Mouse (Mus musculus): ENCODE results near the gene Olfr420. TPM values are rescaled to one million over a fixed set of nuclear protein-coding genes. Genes with fewer than 3 reads are reported as not detected.

The Olfr420 gene
- polyA plus RNA-seq, 1 experiment from 2014 or later: not detected

GRCm38 (mm10) chr1:174159095-174159494 is 3.7 kb downstream of the Olfr420 start:
- Histone ChIP-seq H3K27ac (replicated peaks; ENCODE audit: low read depth, low read length) (no peak overlapping the region), H3K4me2 (ENCODE audit: low read length) (no peak overlapping the region), H3K27me3 (ENCODE audit: control insufficient read depth, insufficient read depth, low read length) (no peaks in the 10 kb centered on the region), H3K36me3 (ENCODE audit: control insufficient read depth, insufficient read depth, low read length) (no peaks in the 10 kb centered on the region), H3K9me3 (ENCODE audit: control insufficient read depth, low read length) (no peaks in the 10 kb centered on the region), H3K4me1 (ENCODE audit: control insufficient read depth, insufficient read depth, low read length) (no peaks in the 10 kb centered on the region), H3K9ac (replicated peaks; ENCODE audit: low read length) (no peak overlapping the region), H3K4me3 (replicated peaks; ENCODE audit: low read depth, low read length) (no peak overlapping the region)
- DNase-seq: no peak
- no peak for ATAC-seq (ENCODE audit: low FRiP score, low TSS enrichment)
- 94% methylated on average over 10 of the region's 10 CpGs for WGBS

GRCm38 (mm10) chr1:174169024-174169423 is 13.6 kb downstream of the Olfr420 start:
- Histone ChIP-seq H3K4me3 (replicated peaks; ENCODE audit: low read depth, low read length) (no peak overlapping the region), H3K27me3 (ENCODE audit: control insufficient read depth, insufficient read depth, low read length) (no peaks in the 10 kb centered on the region), H3K9me3 (ENCODE audit: control insufficient read depth, low read length) (no peaks in the 10 kb centered on the region), H3K4me2 (ENCODE audit: low read length) (no peak overlapping the region), H3K4me1 (ENCODE audit: control insufficient read depth, insufficient read depth, low read length) (no peaks in the 10 kb centered on the region), H3K9ac (replicated peaks; ENCODE audit: low read length) (no peak overlapping the region), H3K27ac (replicated peaks; ENCODE audit: low read depth, low read length) (no peak overlapping the region), H3K36me3 (ENCODE audit: control insufficient read depth, insufficient read depth, low read length) (no peaks in the 10 kb centered on the region)
- ATAC-seq (ENCODE audit: low FRiP score, low TSS enrichment): no peak
- no peak for DNase-seq

GRCm38 (mm10) chr1:174170706-174171501 is 15.5 kb downstream of the Olfr420 start:
- Histone ChIP-seq H3K27me3 (ENCODE audit: control insufficient read depth, insufficient read depth, low read length) (no peaks in the 10 kb centered on the region), H3K9ac (replicated peaks; ENCODE audit: low read length) (no peak overlapping the region), H3K36me3 (ENCODE audit: control insufficient read depth, insufficient read depth, low read length) (no peaks in the 10 kb centered on the region), H3K4me1 (ENCODE audit: control insufficient read depth, insufficient read depth, low read length) (no peaks in the 10 kb centered on the region), H3K4me3 (replicated peaks; ENCODE audit: low read depth, low read length) (no peak overlapping the region), H3K4me2 (ENCODE audit: low read length) (no peak overlapping the region), H3K27ac (replicated peaks; ENCODE audit: low read depth, low read length) (no peak overlapping the region), H3K9me3 (ENCODE audit: control insufficient read depth, low read length) (no peaks in the 10 kb centered on the region)
- DNase-seq (no peak), ATAC-seq (ENCODE audit: low FRiP score, low TSS enrichment) (no peak)
- 90% methylated on average over 5 of the region's 5 CpGs for WGBS

- no peaks in the 10 kb centered on the region for H3K9me3 ChIP-seq (ENCODE audit: control insufficient read depth, low read length)
- 37% methylated on average over 2 of the region's 2 CpGs for WGBS
- no peaks in the 10 kb centered on the region for H3K27me3 ChIP-seq (ENCODE audit: control insufficient read depth, insufficient read depth, low read length)
- H3K4me3 ChIP-seq (replicated peaks; ENCODE audit: low read depth, low read length): no peak overlapping the region
- no peak overlapping the region for H3K9ac ChIP-seq (replicated peaks; ENCODE audit: low read length)
- DNase-seq (no peak), ATAC-seq (ENCODE audit: low FRiP score, low TSS enrichment) (no peak)
- no peak overlapping the region for H3K4me2 ChIP-seq (ENCODE audit: low read length)
- no peaks in the 10 kb centered on the region for H3K4me1 ChIP-seq (ENCODE audit: control insufficient read depth, insufficient read depth, low read length)
- no peak overlapping the region for H3K27ac ChIP-seq (replicated peaks; ENCODE audit: low read depth, low read length)
- no peaks in the 10 kb centered on the region for H3K36me3 ChIP-seq (ENCODE audit: control insufficient read depth, insufficient read depth, low read length)
Observed at GRCm38 (mm10) chr1:174171537-174171936, 16.1 kb downstream of the Olfr420 start.

GRCm38 (mm10) chr1:174172605-174173004 is 17.2 kb downstream of the Olfr420 start, which contains the start of gene Spta1:
Gene Spta1 (plus strand): TSS chr1:174172776.
- WGBS: 20% methylated on average over 3 of the region's 3 CpGs
- Histone ChIP-seq H3K27ac (replicated peaks; ENCODE audit: low read depth, low read length) (no peak within 1 kb of the TSS), H3K4me1 (ENCODE audit: control insufficient read depth, insufficient read depth, low read length) (no peaks in the 10 kb centered on the region), H3K36me3 (ENCODE audit: control insufficient read depth, insufficient read depth, low read length) (no peaks in the 10 kb centered on the region), H3K4me3 (replicated peaks; ENCODE audit: low read depth, low read length) (no peak within 1 kb of the TSS), H3K27me3 (ENCODE audit: control insufficient read depth, insufficient read depth, low read length) (no peaks in the 10 kb centered on the region), H3K9me3 (ENCODE audit: control insufficient read depth, low read length) (no peaks in the 10 kb centered on the region), H3K4me2 (ENCODE audit: low read length) (no peak within 1 kb of the TSS), H3K9ac (replicated peaks; ENCODE audit: low read length) (no peak within 1 kb of the TSS)
- ATAC-seq (ENCODE audit: low FRiP score, low TSS enrichment): no peak
- DNase-seq: no peak

- H3K9ac ChIP-seq (replicated peaks; ENCODE audit: low read length): no peak overlapping the region
- 87% methylated on average over 7 of the region's 7 CpGs for WGBS
- no peaks in the 10 kb centered on the region for H3K4me1 ChIP-seq (ENCODE audit: control insufficient read depth, insufficient read depth, low read length)
- H3K36me3 ChIP-seq (ENCODE audit: control insufficient read depth, insufficient read depth, low read length): no peaks in the 10 kb centered on the region
- no peaks in the 10 kb centered on the region for H3K9me3 ChIP-seq (ENCODE audit: control insufficient read depth, low read length)
- no peak for DNase-seq
- H3K27ac ChIP-seq (replicated peaks; ENCODE audit: low read depth, low read length): no peak overlapping the region
- H3K4me2 ChIP-seq (ENCODE audit: low read length): no peak overlapping the region
- H3K27me3 ChIP-seq (ENCODE audit: control insufficient read depth, insufficient read depth, low read length): no peaks in the 10 kb centered on the region
- no peak for ATAC-seq (ENCODE audit: low FRiP score, low TSS enrichment)
- H3K4me3 ChIP-seq (replicated peaks; ENCODE audit: low read depth, low read length): no peak overlapping the region
Observed at GRCm38 (mm10) chr1:174204699-174205098, 49.3 kb downstream of the Olfr420 start.

Other genes with a start within 250 kb of the Olfr420 start
- 2.8 TPM in 1 of 2 replicates, not detected in the other for gene Ifi211, start 242.6 kb upstream of the Olfr420 start, polyA plus RNA-seq (2014; fragmentation: Nextera tagmentation; extraction: Ambion mirVana)
- 0.50 and 1.5 TPM in 2 replicates for gene Mndal, start 213.1 kb upstream of the Olfr420 start, polyA plus RNA-seq (2014; fragmentation: Nextera tagmentation; extraction: Ambion mirVana)
- gene Ifi203, start 213.0 kb upstream of the Olfr420 start, polyA plus RNA-seq (2014; fragmentation: Nextera tagmentation; extraction: Ambion mirVana): 2.3 TPM in 1 of 2 replicates, not detected in the other
- not detected in 2 replicates for gene Ifi202b, start 172.9 kb upstream of the Olfr420 start, polyA plus RNA-seq (2014; fragmentation: Nextera tagmentation; extraction: Ambion mirVana)
- 1.3 TPM in 1 of 2 replicates, not detected in the other for gene Ifi205, start 123.8 kb upstream of the Olfr420 start, polyA plus RNA-seq (2014; fragmentation: Nextera tagmentation; extraction: Ambion mirVana)
- not detected in 2 replicates for gene Olfr433, start 114.9 kb upstream of the Olfr420 start, polyA plus RNA-seq (2014; fragmentation: Nextera tagmentation; extraction: Ambion mirVana)
- not detected in 2 replicates for gene Olfr432, start 106.4 kb upstream of the Olfr420 start, polyA plus RNA-seq (2014; fragmentation: Nextera tagmentation; extraction: Ambion mirVana)
- not detected in 2 replicates for gene Olfr430, start 89.0 kb upstream of the Olfr420 start, polyA plus RNA-seq (2014; fragmentation: Nextera tagmentation; extraction: Ambion mirVana)
- gene Olfr429, start 71.3 kb upstream of the Olfr420 start, polyA plus RNA-seq (2014; fragmentation: Nextera tagmentation; extraction: Ambion mirVana): not detected in 2 replicates
- gene Olfr427, start 58.7 kb upstream of the Olfr420 start, polyA plus RNA-seq (2014; fragmentation: Nextera tagmentation; extraction: Ambion mirVana): not detected in 2 replicates
- gene Olfr231, start 34.5 kb upstream of the Olfr420 start, polyA plus RNA-seq (2014; fragmentation: Nextera tagmentation; extraction: Ambion mirVana): not detected in 2 replicates
- not detected in 2 replicates for gene Olfr424, start 24.1 kb upstream of the Olfr420 start, polyA plus RNA-seq (2014; fragmentation: Nextera tagmentation; extraction: Ambion mirVana)
- gene Spta1, start 17.1 kb downstream of the Olfr420 start, polyA plus RNA-seq (2014; fragmentation: Nextera tagmentation; extraction: Ambion mirVana): 0.04 and 0.16 TPM in 2 replicates
- not detected in 2 replicates for gene Olfr419, start 96.4 kb downstream of the Olfr420 start, polyA plus RNA-seq (2014; fragmentation: Nextera tagmentation; extraction: Ambion mirVana)
- gene Mptx1, start 174.9 kb downstream of the Olfr420 start, polyA plus RNA-seq (2014; fragmentation: Nextera tagmentation; extraction: Ambion mirVana): not detected in 2 replicates
- gene Olfr417, start 209.5 kb downstream of the Olfr420 start, polyA plus RNA-seq (2014; fragmentation: Nextera tagmentation; extraction: Ambion mirVana): not detected in 2 replicates
- gene Olfr248, start 235.4 kb downstream of the Olfr420 start, polyA plus RNA-seq (2014; fragmentation: Nextera tagmentation; extraction: Ambion mirVana): not detected in 2 replicates